Mouse (Mus musculus) liver, embryonic 16.5 days (tissue): ENCODE measurements around the gene Rabep1. TPM values are rescaled to one million over a fixed set of nuclear protein-coding genes. Genes with fewer than 3 reads are reported as not detected.
"Not testable (repeated sequence)": the region's sequence is repeated elsewhere in the genome, so short reads cannot be mapped to it uniquely, and the experiment has no call there.

Experiments used
- ATAC-seq: fragments of 200-750 bp; cut with Nextera tagmentation; 2 replicates; pipeline ENCODE4 v1.8.0; 2017; ENCODE audit warnings: low read depth, mild to moderate bottlenecking, moderate number of reproducible peaks, moderate library complexity
- H3K27ac ChIP-seq: fragments of 300-500 bp; sonication (generic); 2 replicates; pipeline ENCODE4 v1.5.1; 2014; ENCODE audit warnings: mild to moderate bottlenecking, low read length
- H3K27me3 ChIP-seq: fragments of 300-500 bp; sonication (generic); 2 replicates; pipeline ENCODE4 v1.6.1; 2014; ENCODE audit warnings: low read depth, low read length, mixed read lengths; ENCODE audit not compliant: control insufficient read depth, insufficient read depth
- H3K36me3 ChIP-seq: fragments of 300-500 bp; sonication (generic); 2 replicates; pipeline ENCODE4 v1.6.1; 2014; ENCODE audit warnings: mild to moderate bottlenecking; ENCODE audit not compliant: control insufficient read depth, insufficient read depth
- H3K4me1 ChIP-seq: fragments of 300-500 bp; sonication (generic); 2 replicates; pipeline ENCODE4 v1.6.1; 2014; ENCODE audit warnings: low read depth, low read length, mixed read lengths; ENCODE audit not compliant: control insufficient read depth
- H3K4me2 ChIP-seq: fragments of 300-500 bp; sonication (generic); 2 replicates; pipeline ENCODE4 v1.6.1; 2014; ENCODE audit warnings: low read depth, low read length, mixed read lengths
- H3K4me3 ChIP-seq: fragments of 300-500 bp; sonication (generic); 2 replicates; pipeline ENCODE4 v1.5.1; 2014; ENCODE audit warnings: low read depth, mild to moderate bottlenecking, low read length
- H3K9ac ChIP-seq: fragments of 300-500 bp; sonication (generic); 2 replicates; pipeline ENCODE4 v1.6.1; 2014; ENCODE audit warnings: low read depth, low read length
- H3K9me3 ChIP-seq: fragments of 300-500 bp; sonication (generic); replicated peaks from 2 replicates; pipeline ENCODE4 v1.6.1; 2016; ENCODE audit warnings: low read length; ENCODE audit not compliant: control insufficient read depth
- WGBS: fragments of 180-500 bp; shearing (Covaris S2); extraction: QIAGEN DNeasy Blood & Tissue Kit; methylation state at CpG from one replicate; pipeline ENCODE4 v1.1.7; 2014; ENCODE audit not compliant: insufficient replicate concordance; 5-methylcytosine and 5-hydroxymethylcytosine counted together
- polyA plus RNA-seq: library from polyadenylated mRNA; unstranded; fragments of >200 nt; fragmentation: Nextera tagmentation; extraction: Ambion mirVana; gene quantifications from 2 replicates; pipeline ENCODE4 v1.2.1, GENCODE M21; 2015

Gene Rabep1
- polyA plus RNA-seq, 1 experiment from 2014 or later, result 11.8 TPM

DNA sequence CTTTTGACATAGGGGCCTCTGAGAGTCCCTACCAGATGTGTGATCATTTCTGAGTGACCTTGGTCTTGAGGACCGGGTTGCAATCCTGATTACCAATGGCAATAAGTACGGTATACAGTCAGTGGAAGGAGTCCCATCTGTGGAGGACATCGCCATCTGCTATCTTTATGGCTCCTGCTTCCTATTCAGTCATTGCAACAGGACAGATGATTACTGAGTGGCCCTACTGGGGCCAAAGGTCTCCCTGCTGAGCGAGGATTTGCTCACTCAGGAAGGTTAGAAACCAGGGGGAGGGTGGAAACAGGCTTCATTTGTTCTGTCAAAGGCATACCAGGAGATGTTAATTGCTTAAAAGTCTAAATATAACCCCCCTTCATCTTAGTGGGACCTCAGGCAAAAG, 1.6 kb upstream of the Rabep1 start:
- WGBS, result 29% methylated on average over 4 of the region's 4 CpGs
- H3K27me3 ChIP-seq, result no peaks in the 10 kb centered on the region
- no peak for ATAC-seq
- no peaks in the 10 kb centered on the region for H3K9me3 ChIP-seq
- peaks cover 19% of the 10 kb centered on the region for H3K4me1 ChIP-seq
- H3K9ac ChIP-seq, result no peak overlapping the region
- H3K4me2 ChIP-seq, result no peak overlapping the region
- no peak overlapping the region for H3K4me3 ChIP-seq
- no peaks in the 10 kb centered on the region for H3K36me3 ChIP-seq
- H3K27ac ChIP-seq, result no peak overlapping the region

DNA sequence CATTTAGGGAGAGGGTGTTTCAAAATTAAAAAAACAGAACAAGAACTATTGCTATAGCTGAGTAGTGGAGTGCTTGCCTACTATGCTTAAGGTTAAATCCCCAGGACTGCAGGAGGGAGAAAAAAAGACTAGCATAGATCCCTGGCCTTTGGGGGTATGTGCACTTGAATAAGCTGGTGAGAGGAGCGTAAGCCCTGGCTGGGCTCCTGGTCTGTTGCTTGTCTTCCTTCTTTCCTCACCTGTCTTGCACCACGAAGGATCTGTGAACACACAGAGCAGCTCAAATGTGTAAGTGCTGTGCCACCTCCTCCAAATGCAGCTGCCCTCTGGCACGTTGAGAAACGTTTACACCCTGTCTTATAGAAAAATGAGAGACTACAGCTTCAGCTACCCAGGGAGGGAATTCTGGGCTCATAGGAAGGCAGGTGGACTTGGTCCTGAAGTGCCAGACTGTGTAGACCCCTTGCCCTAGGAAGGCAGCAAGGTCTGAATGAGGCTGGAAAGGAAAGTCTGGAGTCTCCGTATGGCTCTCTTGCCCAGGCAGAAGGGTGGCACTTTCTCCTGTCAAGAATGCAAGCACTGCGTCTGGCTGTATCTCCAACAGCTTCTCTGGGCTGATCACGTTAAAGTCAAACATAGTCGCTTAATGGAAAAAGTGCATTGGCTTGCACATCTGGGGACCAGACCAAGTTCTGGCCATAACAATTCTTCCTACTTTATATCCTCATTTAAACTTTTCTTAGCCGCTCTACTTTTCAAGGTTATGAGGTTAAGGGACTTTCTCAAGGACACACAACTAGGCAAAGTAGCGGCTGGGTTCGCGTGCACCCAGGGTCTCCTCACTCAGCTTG, 652 bp upstream of the Rabep1 start:
- 31% methylated on average over 12 of the region's 12 CpGs for WGBS
- no peaks in the 10 kb centered on the region for H3K36me3 ChIP-seq
- peak overlapping the region; percentile 86 for H3K9ac ChIP-seq
- H3K27me3 ChIP-seq, result no peaks in the 10 kb centered on the region
- H3K4me1 ChIP-seq, result peaks cover 19% of the 10 kb centered on the region
- no peak for ATAC-seq
- no peaks in the 10 kb centered on the region for H3K9me3 ChIP-seq
- peak overlapping the region; percentile 93 for H3K4me2 ChIP-seq
- peak overlapping the region; percentile 91 for H3K4me3 ChIP-seq
- peak overlapping the region; percentile 41; the same call in 1 of the 2 replicates for H3K27ac ChIP-seq

DNA sequence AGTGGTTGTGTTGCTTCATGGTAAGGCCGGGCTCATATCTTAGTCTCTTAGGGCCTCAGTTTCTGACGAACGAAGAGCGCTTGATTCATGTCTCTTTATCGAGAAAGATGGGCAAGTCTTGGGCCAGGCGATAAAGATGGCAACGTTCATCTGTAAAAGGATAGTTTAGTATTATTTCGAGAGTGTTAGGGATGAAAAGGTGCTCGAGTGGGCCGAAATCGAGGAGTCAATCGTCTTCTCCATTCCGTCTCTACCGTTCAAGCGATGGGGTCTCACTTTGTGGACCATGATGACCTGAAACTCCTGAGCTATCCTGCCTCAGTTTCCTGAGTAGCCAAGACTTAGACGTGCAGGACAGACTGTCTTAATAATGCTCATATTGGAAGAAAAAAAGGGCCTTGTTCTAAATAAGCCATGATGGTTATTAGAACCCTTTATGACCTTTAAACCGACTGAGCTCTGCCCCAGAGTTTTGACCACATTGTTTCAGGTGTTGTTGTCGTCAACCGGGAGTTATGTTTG, 940 bp downstream of the Rabep1 start:
- peak overlapping the region; percentile 84 for H3K27ac ChIP-seq
- peaks cover 19% of the 10 kb centered on the region for H3K4me1 ChIP-seq
- no peaks in the 10 kb centered on the region for H3K27me3 ChIP-seq
- H3K36me3 ChIP-seq, result no peaks in the 10 kb centered on the region
- H3K9ac ChIP-seq, result peak overlapping the region; percentile 86
- peak overlapping the region; percentile 91 for H3K4me3 ChIP-seq
- H3K4me2 ChIP-seq, result peak overlapping the region; percentile 93
- WGBS, result 1% methylated on average over 19 of the region's 19 CpGs
- no peak for ATAC-seq
- no peaks in the 10 kb centered on the region for H3K9me3 ChIP-seq

DNA sequence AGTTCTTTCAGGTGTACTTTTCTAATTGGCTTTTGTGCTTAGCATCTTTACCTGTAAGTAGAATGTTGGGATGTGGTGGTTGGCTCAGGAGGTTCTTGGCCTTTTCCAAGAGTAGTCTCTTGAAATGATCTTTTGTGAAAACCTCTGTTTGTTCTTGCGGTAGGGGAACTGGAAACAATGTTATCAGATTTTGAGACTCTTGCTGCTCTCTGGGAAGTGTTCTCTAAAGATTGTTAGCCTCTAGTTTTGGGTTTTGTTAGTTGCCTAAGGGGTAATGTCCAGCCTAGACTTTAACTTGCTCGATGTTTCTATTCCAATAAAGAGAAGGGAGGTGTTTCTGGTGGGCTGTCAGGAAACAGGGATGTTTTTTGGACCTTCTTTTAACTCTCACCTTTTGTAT, 1.5 kb downstream of the Rabep1 start:
- 14% methylated on average over 2 of the region's 2 CpGs for WGBS
- Histone ChIP-seq H3K4me1 (peaks cover 19% of the 10 kb centered on the region), H3K4me3 (peak overlapping the region; percentile 91), H3K9me3 (no peaks in the 10 kb centered on the region), H3K4me2 (peak overlapping the region; percentile 93), H3K27me3 (no peaks in the 10 kb centered on the region), H3K36me3 (no peaks in the 10 kb centered on the region), H3K9ac (peak overlapping the region; percentile 86), H3K27ac (no peak overlapping the region)
- no peak for ATAC-seq

DNA sequence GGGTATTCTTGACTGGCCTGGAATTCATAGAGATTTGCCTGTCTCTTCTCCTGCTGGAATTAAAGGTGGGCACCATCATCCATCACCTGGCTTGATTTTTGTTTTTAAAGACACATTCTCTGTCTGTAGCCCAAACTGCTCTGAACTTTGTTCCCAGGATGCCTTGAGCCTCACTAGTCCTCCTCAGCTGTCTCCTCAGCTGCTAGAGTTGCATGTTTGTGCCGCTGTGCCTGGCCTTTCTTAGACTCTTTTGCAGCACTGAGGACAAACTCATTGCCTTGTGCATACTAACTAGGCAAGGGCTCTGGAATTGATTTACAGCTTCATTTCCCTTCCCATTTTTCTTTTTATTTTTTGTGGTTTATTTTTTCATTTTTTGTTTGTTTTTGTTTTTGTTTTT, 15.8 kb downstream of the Rabep1 start:
- Histone ChIP-seq H3K27me3 (no peaks in the 10 kb centered on the region), H3K4me1 (no peaks in the 10 kb centered on the region; the same call in 1 of the 2 replicates), H3K9me3 (no peaks in the 10 kb centered on the region), H3K36me3 (no peaks in the 10 kb centered on the region), H3K4me3 (no peak overlapping the region), H3K9ac (no peak overlapping the region), H3K27ac (no peak overlapping the region), H3K4me2 (no peak overlapping the region)
- WGBS, result 86% methylated on average over 1 of the region's 1 CpGs
- no peak for ATAC-seq

DNA sequence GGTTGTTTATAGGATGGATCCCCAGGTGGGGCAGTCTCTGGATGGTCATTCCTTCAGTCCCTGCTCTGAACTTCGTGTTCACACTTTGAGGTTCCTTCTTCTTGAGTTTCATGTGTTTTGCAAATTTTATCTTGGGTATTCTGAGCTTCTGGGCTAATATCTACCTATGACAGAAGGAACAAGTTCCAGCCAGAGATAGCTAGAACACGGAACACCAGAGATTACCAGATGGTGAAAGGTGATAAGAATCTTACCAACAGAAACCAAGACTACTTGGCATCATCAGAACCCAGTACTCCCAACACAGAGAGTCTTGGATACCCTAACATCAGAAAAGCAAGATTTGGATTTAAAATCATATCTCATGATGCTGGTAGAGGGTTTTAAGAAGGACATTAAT, 18.6 kb downstream of the Rabep1 start:
- not testable (repeated sequence) for H3K4me1 ChIP-seq, H3K4me3 ChIP-seq, H3K27me3 ChIP-seq, H3K9ac ChIP-seq, H3K4me2 ChIP-seq, ATAC-seq, H3K36me3 ChIP-seq, H3K9me3 ChIP-seq, H3K27ac ChIP-seq
- WGBS, result 32% methylated on average over 2 of the region's 2 CpGs

DNA sequence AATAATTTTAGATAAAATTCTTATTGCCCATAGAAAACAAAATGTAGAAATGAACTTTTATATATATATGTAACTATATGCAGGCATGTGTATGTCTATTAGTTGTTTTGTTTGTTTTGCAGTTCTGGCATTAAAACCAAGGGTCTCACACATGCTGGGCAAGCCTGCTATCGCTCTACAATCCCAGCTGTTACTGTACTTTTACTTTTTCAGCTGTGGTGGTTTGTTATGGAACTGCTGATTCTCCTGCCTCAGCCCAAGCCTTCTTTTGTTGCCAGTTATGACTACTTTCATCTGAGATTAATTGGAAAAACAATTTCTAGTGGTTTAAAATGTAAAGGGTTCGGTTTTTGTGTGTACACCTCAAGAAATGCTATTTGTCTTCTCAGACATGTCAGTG, 20.6 kb downstream of the Rabep1 start:
- H3K27me3 ChIP-seq, result no peaks in the 10 kb centered on the region
- WGBS, result 83% methylated on average over 2 of the region's 2 CpGs

DNA sequence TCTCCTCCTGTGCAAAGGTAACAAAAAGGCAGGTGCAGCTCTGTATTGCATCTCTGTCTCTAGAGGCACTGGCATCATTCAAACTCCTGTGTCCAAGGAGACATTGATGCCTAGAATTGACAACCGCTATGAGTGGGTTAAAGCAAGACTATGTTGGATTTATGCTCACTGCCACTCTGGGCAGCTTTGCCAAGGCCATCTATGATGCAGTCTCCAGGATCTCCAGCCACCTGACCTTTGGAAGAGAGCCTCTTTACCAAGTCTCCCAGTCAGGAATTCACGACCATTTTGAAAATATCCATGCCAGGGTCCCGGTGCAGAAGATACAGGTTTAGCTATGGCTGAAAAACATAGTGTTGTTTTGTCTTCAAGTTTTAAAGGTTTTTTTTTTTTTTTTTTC, 24.7 kb downstream of the Rabep1 start:
- H3K27me3 ChIP-seq, result no peaks in the 10 kb centered on the region
- H3K4me1 ChIP-seq, result peaks cover 12% of the 10 kb centered on the region
- H3K9me3 ChIP-seq, result no peaks in the 10 kb centered on the region
- no peak overlapping the region for H3K27ac ChIP-seq
- H3K9ac ChIP-seq, result no peak overlapping the region
- 78% methylated on average over 3 of the region's 3 CpGs for WGBS
- no peak overlapping the region for H3K4me3 ChIP-seq
- no peaks in the 10 kb centered on the region for H3K36me3 ChIP-seq
- no peak overlapping the region for H3K4me2 ChIP-seq
- ATAC-seq, result no peak

More for the DNA sequence above, 20.6 kb downstream of the Rabep1 start:
- Histone ChIP-seq H3K4me2 (no peak overlapping the region), H3K9ac (no peak overlapping the region), H3K36me3 (no peaks in the 10 kb centered on the region), H3K4me1 (peaks cover 4% of the 10 kb centered on the region; the same call in 1 of the 2 replicates), H3K27ac (no peak overlapping the region), H3K4me3 (no peak overlapping the region), H3K9me3 (no peaks in the 10 kb centered on the region)
- no peak for ATAC-seq

DNA sequence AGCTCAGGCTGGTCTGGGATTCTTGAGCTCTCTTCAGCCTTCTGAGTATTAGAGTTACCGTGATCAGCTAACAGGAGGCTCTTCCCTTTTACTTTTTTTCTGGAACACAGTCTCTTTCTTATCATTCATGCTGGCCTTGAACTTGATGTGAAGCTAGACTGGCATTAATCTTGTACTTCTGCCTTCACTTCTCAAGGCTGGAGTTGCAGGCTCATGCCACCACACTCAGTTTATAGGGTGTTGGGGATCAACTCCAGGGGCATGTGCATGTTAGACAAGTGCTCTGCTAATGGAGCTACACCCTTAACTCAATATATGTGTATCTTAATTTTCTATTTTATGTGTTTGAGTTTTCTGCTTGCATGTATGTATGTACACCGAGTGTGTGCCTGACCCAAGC, 25.2 kb downstream of the Rabep1 start:
- Histone ChIP-seq H3K9me3 (no peaks in the 10 kb centered on the region), H3K4me2 (no peak overlapping the region), H3K4me3 (no peak overlapping the region), H3K27me3 (no peaks in the 10 kb centered on the region), H3K9ac (no peak overlapping the region), H3K27ac (no peak overlapping the region), H3K4me1 (peaks cover 12% of the 10 kb centered on the region), H3K36me3 (no peaks in the 10 kb centered on the region)
- ATAC-seq, result no peak
- 62% methylated on average over 2 of the region's 2 CpGs for WGBS
